Mouse (Mus musculus) ES-E14 (cell line): ENCODE measurements around the gene Gpr135.

Source experiments
- CHD2 ChIP-seq: IDR thresholded peaks from 2 replicates; pipeline ENCODE4 v1.6.1; 2014; ENCODE audit warnings: mild to moderate bottlenecking, low read depth, low read length, inconsistent platforms
- HCFC1 ChIP-seq: IDR thresholded peaks from 2 replicates; pipeline ENCODE4 v1.6.1; 2012; ENCODE audit warnings: low read length, inconsistent platforms, borderline replicate concordance; ENCODE audit not compliant: insufficient read depth
- MAFK ChIP-seq: IDR thresholded peaks from 2 replicates; pipeline ENCODE4 v1.6.1; 2014; ENCODE audit warnings: mild to moderate bottlenecking, low read depth, low read length, inconsistent platforms; ENCODE audit not compliant: insufficient read depth
- ZC3H11A ChIP-seq: IDR thresholded peaks from 2 replicates; pipeline ENCODE4 v1.6.1; 2012; ENCODE audit warnings: low read depth, mild to moderate bottlenecking, inconsistent platforms, low read length, borderline replicate concordance
- ZNF384 ChIP-seq: IDR thresholded peaks from 2 replicates; pipeline ENCODE4 v1.6.1; 2012; ENCODE audit warnings: low read depth, low read length, inconsistent platforms

- no peak for TF ChIP-seq ZC3H11A
- no peak for TF ChIP-seq MAFK
- TF ChIP-seq ZNF384 = no peak
- TF ChIP-seq HCFC1 = no peak
- no peak for TF ChIP-seq CHD2
Measured at GRCm38 (mm10) chr12:72096966-72097365, 26.0 kb upstream of the Gpr135 start.
